Mouse (Mus musculus) CD4-positive helper T cell, adult 2 months (primary cell): ENCODE data around the gene Podn.
A peak's percentile ranks its signal among the peaks of the same experiment; 100 is the strongest.
"Not testable (repeated sequence)": the region's sequence is repeated elsewhere in the genome, so short reads cannot be mapped to it uniquely, and the experiment has no call there.

ENCODE experiments used
- DNase-seq: peaks from one replicate; pipeline ENCODE4 v3.0.0-alpha.2; 2012; ENCODE audit warnings: low read depth, missing footprints, low spot score

Podn gene

GRCm38 (mm10) chr4:108096345-108096744 lies at the start of gene Podn:
Gene Podn (minus strand): TSS chr4:108096445.
- DNase-seq, result no peak

GRCm38 (mm10) chr4:108145554-108145953 lies 49.3 kb upstream of the Podn start:
- not testable (repeated sequence) for DNase-seq

- no peak for DNase-seq
Observed at GRCm38 (mm10) chr4:108144880-108145279, 48.6 kb upstream of the Podn start, which contains the start of gene Scp2. Gene Scp2 (minus strand): TSS chr4:108144998.

GRCm38 (mm10) chr4:108143778-108144177 lies 47.5 kb upstream of the Podn start:
- DNase-seq, result no peak

- peak; percentile 8 for DNase-seq
Observed at GRCm38 (mm10) chr4:108143178-108143577, 46.9 kb upstream of the Podn start.

GRCm38 (mm10) chr4:108136938-108137337 lies 40.7 kb upstream of the Podn start:
- DNase-seq, result no peak

GRCm38 (mm10) chr4:108130452-108130851 lies 34.2 kb upstream of the Podn start:
- DNase-seq, result no peak

- DNase-seq, result no peak
Observed at GRCm38 (mm10) chr4:108128339-108128738, 32.1 kb upstream of the Podn start.

GRCm38 (mm10) chr4:108127516-108127915 lies 31.3 kb upstream of the Podn start:
- DNase-seq, result no peak

GRCm38 (mm10) chr4:108126260-108126659 lies 30.0 kb upstream of the Podn start:
- DNase-seq, result no peak

GRCm38 (mm10) chr4:108124104-108124503 lies 27.9 kb upstream of the Podn start:
- no peak for DNase-seq

GRCm38 (mm10) chr4:108117924-108118876 lies 22.0 kb upstream of the Podn start:
- peak; percentile 87 for DNase-seq

GRCm38 (mm10) chr4:108117488-108117887 lies 21.2 kb upstream of the Podn start:
- DNase-seq, result no peak

- no peak for DNase-seq
Observed at GRCm38 (mm10) chr4:108116466-108116865, 20.2 kb upstream of the Podn start.

GRCm38 (mm10) chr4:108110706-108111105 lies 14.5 kb upstream of the Podn start:
- DNase-seq, result no peak

- DNase-seq, result no peak
Observed at GRCm38 (mm10) chr4:108109728-108110127, 13.5 kb upstream of the Podn start.

- no peak for DNase-seq
Observed at GRCm38 (mm10) chr4:108092741-108093397, 3.4 kb downstream of the Podn start.

- DNase-seq, result no peak
Observed at GRCm38 (mm10) chr4:108083993-108084392, 12.3 kb downstream of the Podn start.

GRCm38 (mm10) chr4:108083032-108083735 lies 13.1 kb downstream of the Podn start:
- DNase-seq, result no peak

GRCm38 (mm10) chr4:108082401-108082806 lies 13.8 kb downstream of the Podn start:
- peak; percentile 47 for DNase-seq

- peak; percentile 62 for DNase-seq
Observed at GRCm38 (mm10) chr4:108080876-108081275, 15.4 kb downstream of the Podn start.

- DNase-seq, result no peak
Observed at GRCm38 (mm10) chr4:108079762-108080161, 16.5 kb downstream of the Podn start.
